Mouse (Mus musculus): ENCODE measurements around the gene Espl1. TPM values are rescaled to one million over a fixed set of nuclear protein-coding genes. Genes with fewer than 3 reads are reported as not detected.

The Espl1 gene
- 44.1 and 45.9 TPM in 2 replicates for polyA plus RNA-seq (2014; fragmentation: Nextera tagmentation; extraction: Ambion mirVana)

DNA sequence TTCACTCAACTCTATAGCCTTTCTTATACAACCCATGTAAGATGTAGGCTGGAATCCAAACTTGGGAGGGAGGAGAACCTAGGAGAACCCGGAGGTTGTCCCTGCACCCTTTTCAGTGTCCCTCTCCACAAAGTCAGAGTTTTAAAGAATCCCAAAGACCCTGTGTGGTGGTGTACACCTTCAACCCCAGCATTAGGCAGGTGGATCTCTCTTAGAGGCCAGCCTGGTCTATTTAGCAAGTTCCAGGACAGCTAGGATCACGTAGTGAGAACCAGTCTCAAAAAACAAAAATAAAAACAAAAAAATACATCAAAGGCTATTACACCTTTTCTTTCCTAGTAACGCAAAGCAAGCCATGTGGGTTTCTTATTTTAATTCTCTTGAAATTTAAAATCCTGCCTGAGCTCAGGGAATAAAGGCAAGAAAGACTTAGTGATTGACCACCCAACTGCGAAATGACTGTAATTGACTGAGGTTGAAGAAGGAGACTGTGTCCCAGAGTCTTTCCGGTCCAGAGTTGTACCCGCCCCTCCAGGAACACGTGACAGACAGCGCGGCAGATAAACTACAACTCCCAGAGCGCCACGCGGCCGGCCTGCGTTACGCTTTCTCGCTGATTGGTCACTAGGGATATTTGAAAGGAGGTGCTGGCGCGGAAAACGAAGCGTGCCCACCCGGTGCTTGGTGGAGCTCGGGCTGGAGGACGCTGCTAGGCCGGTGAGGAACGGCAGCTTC, at the start of gene Espl1:
TSS of gene Espl1 (plus strand) at position 634 of the 735 bp plus-strand sequence.
- peak; percentile 99 for DNase-seq
- ATAC-seq (ENCODE audit: insufficient read depth) = peak; percentile 99
- Histone ChIP-seq H3K9me3 (ENCODE audit: low read depth, low read length) (no peaks in the 10 kb centered on the region), H3K36me3 (ENCODE audit: insufficient read depth) (peaks cover 28% of the 10 kb centered on the region), H3K27ac (ENCODE audit: low read depth) (peak within 1 kb of the TSS; percentile 30; the same call in 1 of the 2 replicates), H3K4me1 (ENCODE audit: insufficient read depth) (peaks cover 3% of the 10 kb centered on the region; the same call in 1 of the 2 replicates), H3K4me3 (ENCODE audit: low read depth, low read length) (peak within 1 kb of the TSS; percentile 65), H3K9ac (peak within 1 kb of the TSS; percentile 51), H3K4me2 (peak within 1 kb of the TSS; percentile 73), H3K27me3 (ENCODE audit: insufficient read depth, low read length) (no peaks in the 10 kb centered on the region)
- TF ChIP-seq CTCF (IDR thresholded peaks at IDR 0.05; ENCODE audit: low read depth) = no peak
- 7% methylated on average over 25 of the region's 25 CpGs for WGBS

DNA sequence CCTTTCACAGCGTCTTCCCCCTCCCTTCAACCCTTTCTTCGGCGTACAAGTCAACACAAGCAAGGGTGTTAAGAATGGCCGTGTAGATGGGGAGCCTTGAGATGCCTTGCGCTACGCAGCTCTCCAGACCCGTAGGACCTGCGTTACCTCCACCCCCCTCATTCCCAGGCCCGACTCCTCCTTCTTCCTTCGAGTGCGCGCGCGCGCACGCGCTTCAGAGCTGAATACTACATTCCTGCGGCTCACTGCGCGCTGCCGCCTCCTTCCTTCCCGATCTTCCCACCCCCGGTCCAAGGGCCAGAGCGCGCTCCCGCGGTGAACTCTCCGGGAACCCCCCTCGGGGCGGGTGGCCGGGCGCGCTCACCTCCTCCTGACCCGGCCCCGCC, 49.2 kb upstream of the Espl1 start:
- Histone ChIP-seq H3K4me3 (ENCODE audit: low read depth, low read length) (peak overlapping the region; percentile 51), H3K36me3 (ENCODE audit: insufficient read depth) (peaks cover 27% of the 10 kb centered on the region; the same call in 1 of the 2 replicates), H3K9me3 (ENCODE audit: low read depth, low read length) (no peaks in the 10 kb centered on the region), H3K27ac (ENCODE audit: low read depth) (peak overlapping the region; percentile 99), H3K27me3 (ENCODE audit: insufficient read depth, low read length) (no peaks in the 10 kb centered on the region), H3K4me2 (peak overlapping the region; percentile 81), H3K9ac (peak overlapping the region; percentile 62), H3K4me1 (ENCODE audit: insufficient read depth) (peaks cover 42% of the 10 kb centered on the region)
- no peak for TF ChIP-seq CTCF (IDR thresholded peaks at IDR 0.05; ENCODE audit: low read depth)
- WGBS = 0% methylated on average over 29 of the region's 35 CpGs
- DNase-seq (peak; percentile 99), ATAC-seq (ENCODE audit: insufficient read depth) (peak; percentile 78)

GRCm38 (mm10) chr15:102247252-102248130, 48.6 kb upstream of the Espl1 start:
- no peaks in the 10 kb centered on the region for H3K27me3 ChIP-seq (ENCODE audit: insufficient read depth, low read length)
- H3K9me3 ChIP-seq (ENCODE audit: low read depth, low read length) = no peaks in the 10 kb centered on the region
- peak overlapping the region; percentile 51 for H3K4me3 ChIP-seq (ENCODE audit: low read depth, low read length)
- whole genome bisulfite sequencing = under 1% methylated on average over 64 of the region's 65 CpGs
- H3K4me2 ChIP-seq = peak overlapping the region; percentile 81
- peaks cover 41% of the 10 kb centered on the region for H3K4me1 ChIP-seq (ENCODE audit: insufficient read depth)
- H3K9ac ChIP-seq = peak overlapping the region; percentile 62
- H3K36me3 ChIP-seq (ENCODE audit: insufficient read depth) = peaks cover 27% of the 10 kb centered on the region; the same call in 1 of the 2 replicates
- TF ChIP-seq CTCF (IDR thresholded peaks at IDR 0.05; ENCODE audit: low read depth) = no peak
- DNase-seq (peak; percentile 85), ATAC-seq (ENCODE audit: insufficient read depth) (peak; percentile 50)
- H3K27ac ChIP-seq (ENCODE audit: low read depth) = peak overlapping the region; percentile 99

- H3K27ac ChIP-seq (ENCODE audit: low read depth) = peak overlapping the region; percentile 99
- peaks cover 34% of the 10 kb centered on the region for H3K4me1 ChIP-seq (ENCODE audit: insufficient read depth)
- no peaks in the 10 kb centered on the region for H3K27me3 ChIP-seq (ENCODE audit: insufficient read depth, low read length)
- peak overlapping the region; percentile 62 for H3K9ac ChIP-seq
- DNase-seq = peak; percentile 62
- no peaks in the 10 kb centered on the region for H3K9me3 ChIP-seq (ENCODE audit: low read depth, low read length)
- no peak for ATAC-seq (ENCODE audit: insufficient read depth)
- H3K36me3 ChIP-seq (ENCODE audit: insufficient read depth) = peaks cover 26% of the 10 kb centered on the region; the same call in 1 of the 2 replicates
- 12% methylated on average over 8 of the region's 8 CpGs for WGBS
- peak overlapping the region; percentile 51 for H3K4me3 ChIP-seq (ENCODE audit: low read depth, low read length)
- no peak for TF ChIP-seq CTCF (IDR thresholded peaks at IDR 0.05; ENCODE audit: low read depth)
- peak overlapping the region; percentile 81 for H3K4me2 ChIP-seq
Observed at GRCm38 (mm10) chr15:102248131-102248811, 47.8 kb upstream of the Espl1 start.

DNA sequence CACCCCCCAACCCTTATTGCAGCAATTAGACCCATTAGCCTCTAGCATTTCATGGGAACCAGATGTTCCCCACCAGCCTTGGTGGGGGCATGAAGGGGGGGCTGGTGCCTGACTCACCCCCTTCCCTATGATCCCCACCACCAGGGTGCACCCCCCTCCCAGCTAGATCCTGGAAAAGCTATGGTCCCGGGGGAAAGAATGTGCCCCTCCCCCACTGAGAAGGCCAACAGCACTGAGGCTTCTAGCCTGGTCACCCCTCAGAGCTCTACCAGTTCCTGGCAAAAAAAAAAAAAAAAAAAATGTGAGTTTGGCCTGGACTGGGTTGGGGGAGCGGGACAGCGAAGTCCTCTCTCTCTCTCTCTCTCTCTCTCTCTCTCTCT, 47.3 kb upstream of the Espl1 start:
- Histone ChIP-seq H3K27me3 (ENCODE audit: insufficient read depth, low read length) (no peaks in the 10 kb centered on the region), H3K4me3 (ENCODE audit: low read depth, low read length) (peak overlapping the region; percentile 51; the same call in 1 of the 2 replicates), H3K4me2 (peak overlapping the region; percentile 81), H3K9ac (no peak overlapping the region), H3K4me1 (ENCODE audit: insufficient read depth) (peaks cover 29% of the 10 kb centered on the region), H3K9me3 (ENCODE audit: low read depth, low read length) (no peaks in the 10 kb centered on the region), H3K27ac (ENCODE audit: low read depth) (peak overlapping the region; percentile 99), H3K36me3 (ENCODE audit: insufficient read depth) (peaks cover 29% of the 10 kb centered on the region; the same call in 1 of the 2 replicates)
- ATAC-seq (ENCODE audit: insufficient read depth) (no peak), DNase-seq (peak; percentile 73)
- WGBS = 5% methylated on average over 3 of the region's 3 CpGs
- TF ChIP-seq CTCF (IDR thresholded peaks at IDR 0.05; ENCODE audit: low read depth) = no peak

- ATAC-seq (ENCODE audit: insufficient read depth) (no peak), DNase-seq (peak; percentile 81)
- no peaks in the 10 kb centered on the region for H3K9me3 ChIP-seq (ENCODE audit: low read depth, low read length)
- WGBS = 3% methylated on average over 10 of the region's 13 CpGs
- H3K27me3 ChIP-seq (ENCODE audit: insufficient read depth, low read length) = no peaks in the 10 kb centered on the region
- H3K4me1 ChIP-seq (ENCODE audit: insufficient read depth) = peaks cover 24% of the 10 kb centered on the region
- no peak for TF ChIP-seq CTCF (IDR thresholded peaks at IDR 0.05; ENCODE audit: low read depth)
- peak overlapping the region; percentile 19 for H3K4me3 ChIP-seq (ENCODE audit: low read depth, low read length)
- peak overlapping the region; percentile 99 for H3K27ac ChIP-seq (ENCODE audit: low read depth)
- peaks cover 29% of the 10 kb centered on the region; the same call in 1 of the 2 replicates for H3K36me3 ChIP-seq (ENCODE audit: insufficient read depth)
- peak overlapping the region; percentile 81 for H3K4me2 ChIP-seq
- peak overlapping the region; percentile 33 for H3K9ac ChIP-seq
Observed at GRCm38 (mm10) chr15:102249251-102249691, 46.8 kb upstream of the Espl1 start.
